Mouse (Mus musculus) thymus, adult 18-20 months (tissue): ENCODE data around the gene Lcn5.
"Not testable (repeated sequence)": the region's sequence is repeated elsewhere in the genome, so short reads cannot be mapped to it uniquely, and the experiment has no call there.

Experiments
- DNase-seq, 2 experiments: peaks; one replicate each; pipeline ENCODE4 v3.0.0; 2022; ENCODE audit warnings: mixed read lengths in 2 of 2

Lcn5 gene

DNA sequence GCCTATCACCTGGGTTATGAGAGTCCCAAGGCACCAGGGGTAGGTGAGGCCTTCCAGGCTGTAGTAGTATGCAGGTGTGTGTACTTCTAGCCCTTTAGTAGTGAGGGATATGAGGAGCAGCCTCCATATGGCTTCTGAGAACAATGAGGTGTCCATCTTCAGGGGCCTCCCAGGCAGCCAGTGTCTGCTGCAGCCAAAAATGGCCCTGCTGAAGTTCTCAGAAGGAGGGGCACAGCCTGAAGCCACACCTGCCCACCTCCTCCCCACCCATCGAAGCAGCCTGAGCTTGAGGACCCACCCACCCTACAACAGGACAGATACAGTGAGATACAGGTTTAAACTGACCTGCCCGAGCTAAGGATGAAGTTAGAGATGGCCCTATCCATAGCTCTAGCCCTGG is 24.7 kb downstream of the Lcn5 start, which contains the start of gene Lcn10:
Gene Lcn10 (plus strand): TSS at position 301 of the 400 bp plus-strand sequence.
- DNase-seq: no peak

GRCm38 (mm10) chr2:25686941-25687340 is 29.2 kb downstream of the Lcn5 start:
- no peak for DNase-seq

GRCm38 (mm10) chr2:25694605-25695004 is 36.9 kb downstream of the Lcn5 start:
- DNase-seq: peak in 1 of 2 experiments; percentile 21

- no peak for DNase-seq
Measured at GRCm38 (mm10) chr2:25696951-25697350, 39.2 kb downstream of the Lcn5 start.

DNA sequence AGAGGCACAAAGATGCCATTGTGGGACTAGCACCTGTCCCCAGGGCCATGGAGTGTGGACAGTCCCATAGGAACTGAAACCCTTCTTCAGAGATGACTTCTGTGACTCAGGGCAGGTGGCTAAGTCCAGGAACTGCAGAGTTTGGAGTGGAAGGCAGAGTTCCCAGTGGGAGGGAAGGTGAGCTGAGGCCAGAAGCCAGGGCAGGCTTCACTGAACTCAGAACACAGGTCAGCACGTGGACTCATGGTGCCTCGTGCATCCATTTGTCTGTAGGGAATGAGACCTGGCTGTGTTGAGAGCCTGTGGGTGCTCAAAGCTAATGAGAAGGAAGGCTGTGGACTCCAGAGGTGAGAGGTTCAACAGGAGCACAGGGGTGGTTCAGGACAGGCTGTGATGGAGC is 40.9 kb downstream of the Lcn5 start:
- no peak for DNase-seq

DNA sequence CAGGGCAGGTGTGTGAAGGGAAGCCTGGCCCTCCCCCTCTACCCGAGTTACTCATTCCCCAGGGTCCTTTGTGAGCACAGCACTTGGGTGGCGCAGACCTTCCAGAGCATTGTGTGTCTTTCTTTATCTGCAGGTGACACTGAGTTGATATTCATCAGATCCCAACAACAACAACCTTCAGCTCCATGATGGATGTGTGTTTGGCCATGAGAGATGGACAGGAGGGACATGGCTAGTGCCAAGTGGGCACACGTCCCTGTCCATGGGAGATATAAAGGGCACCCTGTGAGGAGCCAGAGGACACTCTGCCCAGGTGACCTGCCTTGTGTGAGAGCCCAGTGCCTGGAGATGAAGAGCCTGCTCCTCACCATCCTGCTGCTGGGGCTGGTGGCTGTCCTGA is 42.0 kb downstream of the Lcn5 start, which contains the start of gene Obp2a:
Gene Obp2a (plus strand): TSS at position 301 of the 400 bp plus-strand sequence.
- not testable (repeated sequence) for DNase-seq

DNA sequence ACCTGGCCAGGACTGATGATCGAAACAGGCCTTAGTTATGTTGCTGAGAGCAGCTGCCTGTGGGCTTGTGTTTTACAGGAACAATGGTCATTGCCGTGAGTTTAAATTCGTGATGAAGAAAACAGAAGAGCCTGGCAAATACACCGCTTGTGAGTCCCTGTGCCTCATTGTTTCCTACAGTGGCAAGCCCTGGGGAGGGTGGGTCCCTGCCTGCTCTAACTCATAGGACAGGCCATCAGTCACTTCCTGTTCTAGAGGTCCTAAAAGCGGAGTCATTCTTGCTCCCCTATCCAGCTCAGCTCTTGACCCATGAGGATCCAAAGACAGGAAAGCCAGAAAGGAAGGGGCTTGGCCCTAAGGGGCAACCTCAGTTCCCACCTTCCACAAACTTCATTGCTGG is 43.2 kb downstream of the Lcn5 start:
- no peak for DNase-seq

- DNase-seq: no peak
Measured at GRCm38 (mm10) chr2:25703706-25704105, 46.0 kb downstream of the Lcn5 start.

DNA sequence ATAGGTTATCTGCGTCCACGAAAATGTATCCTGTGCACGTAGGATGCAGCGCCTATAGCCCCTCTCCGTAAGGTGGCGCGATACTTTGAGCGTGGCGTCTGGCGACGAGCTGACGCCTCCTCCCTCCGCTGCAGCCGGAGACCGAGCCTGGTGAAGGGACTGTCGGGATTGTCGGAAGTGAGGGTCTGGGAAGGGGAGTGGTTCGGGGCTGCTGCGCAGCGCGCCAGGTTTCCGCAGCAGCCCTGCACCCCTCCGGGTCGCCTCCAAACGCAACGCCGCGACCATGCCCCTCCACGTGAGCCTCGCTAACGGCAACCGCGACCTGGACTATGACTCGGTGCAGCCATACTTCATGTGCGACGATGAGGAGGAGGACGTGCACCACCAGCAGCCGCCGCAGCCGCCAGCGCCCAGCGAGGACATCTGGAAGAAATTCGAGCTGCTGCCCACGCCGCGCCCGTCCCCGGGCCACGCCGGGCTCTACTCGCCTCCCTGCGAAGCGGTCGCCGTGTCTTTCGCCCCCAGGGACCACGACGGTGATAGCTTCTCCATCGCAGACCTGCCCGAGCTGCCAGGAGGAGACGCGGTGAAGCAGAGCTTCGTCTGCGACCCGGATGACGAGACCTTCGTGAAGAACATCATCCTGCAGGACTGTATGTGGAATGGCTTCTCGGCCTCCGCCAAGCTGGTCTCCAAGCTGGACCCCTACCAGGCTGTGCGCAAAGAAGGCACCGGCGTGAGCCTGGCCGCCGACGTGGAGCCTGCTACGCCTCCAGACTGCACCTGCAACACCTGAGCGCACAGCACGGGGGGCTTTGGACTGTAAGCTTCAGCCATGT is 49.1 kb downstream of the Lcn5 start, which contains the start of gene Bmyc:
Gene Bmyc (plus strand): TSS at position 97 of the 839 bp plus-strand sequence.
- peak; percentile 73 to 79 for DNase-seq

DNA sequence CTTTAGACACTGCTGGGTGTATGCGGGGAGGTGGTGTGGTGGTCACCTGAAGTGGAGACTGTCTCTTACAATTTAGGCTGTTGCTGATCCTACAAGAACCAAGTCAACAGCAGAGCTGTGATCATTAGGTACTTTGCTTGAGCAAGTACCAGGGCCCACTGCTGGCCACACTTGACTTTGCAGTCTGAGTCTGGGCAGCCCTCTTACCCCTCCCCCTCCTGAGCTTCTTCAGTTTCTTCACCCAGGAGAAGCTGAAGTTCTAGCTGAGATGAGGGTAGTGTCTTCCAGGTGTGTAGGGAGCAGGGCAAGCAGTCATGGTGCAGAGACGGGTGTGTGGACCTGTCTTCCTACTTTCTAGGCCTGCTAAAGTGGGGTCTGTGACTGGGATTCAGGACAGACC is 50.4 kb downstream of the Lcn5 start:
- no peak for DNase-seq

- not testable (repeated sequence) for DNase-seq
Measured at GRCm38 (mm10) chr2:25709056-25709455, 51.3 kb downstream of the Lcn5 start.

GRCm38 (mm10) chr2:25709791-25710190 is 52.0 kb downstream of the Lcn5 start:
- not testable (repeated sequence) for DNase-seq
